Mouse (Mus musculus) neural tube, embryonic 15.5 days (tissue): ENCODE data around the gene Dennd1b. TPM values are rescaled to one million over a fixed set of nuclear protein-coding genes. Genes with fewer than 3 reads are reported as not detected.
A peak's percentile ranks its signal among the peaks of the same experiment; 100 is the strongest.

ENCODE experiments used
- ATAC-seq: fragments of 200-750 bp; cut with Nextera tagmentation; 2 replicates; pipeline ENCODE4 v1.8.0; 2017; ENCODE audit warnings: mild to moderate bottlenecking, moderate TSS enrichment, moderate library complexity; ENCODE audit not compliant: low FRiP score
- H3K27ac ChIP-seq: fragments of 300-500 bp; sonication (generic); replicated peaks from 2 replicates; pipeline ENCODE4 v1.5.1; 2015; ENCODE audit warnings: mild to moderate bottlenecking, inconsistent platforms
- H3K27me3 ChIP-seq: fragments of 300-500 bp; sonication (generic); replicated peaks from 2 replicates; pipeline ENCODE4 v1.6.1; 2015; ENCODE audit warnings: inconsistent platforms
- H3K36me3 ChIP-seq: fragments of 300-500 bp; sonication (generic); 2 replicates; pipeline ENCODE4 v1.6.1; 2015; ENCODE audit warnings: inconsistent platforms
- H3K4me1 ChIP-seq: fragments of 300-500 bp; sonication (generic); 2 replicates; pipeline ENCODE4 v1.6.1; 2015; ENCODE audit warnings: inconsistent platforms
- H3K4me2 ChIP-seq: fragments of 300-500 bp; sonication (generic); 2 replicates; pipeline ENCODE4 v1.6.1; 2015; ENCODE audit warnings: inconsistent platforms, mild to moderate bottlenecking, moderate library complexity
- H3K4me3 ChIP-seq: fragments of 300-500 bp; sonication (generic); replicated peaks from 2 replicates; pipeline ENCODE4 v1.5.1; 2015; ENCODE audit warnings: mild to moderate bottlenecking, inconsistent platforms
- H3K9ac ChIP-seq: fragments of 300-500 bp; sonication (generic); replicated peaks from 2 replicates; pipeline ENCODE4 v1.6.1; 2015; ENCODE audit warnings: mild to moderate bottlenecking, inconsistent platforms
- H3K9me3 ChIP-seq: fragments of 300-500 bp; sonication (generic); replicated peaks from 2 replicates; pipeline ENCODE4 v1.6.1; 2016; ENCODE audit warnings: inconsistent platforms
- WGBS: fragments of 180-500 bp; shearing (Covaris S2); methylation state at CpG from one replicate; pipeline ENCODE4 v1.1.7; 2015; ENCODE audit warnings: mixed read lengths; 5-methylcytosine and 5-hydroxymethylcytosine counted together
- polyA plus RNA-seq: library from polyadenylated mRNA; unstranded; fragments of >200 nt; fragmentation: Nextera tagmentation; extraction: Ambion mirVana; gene quantifications from 2 replicates; pipeline ENCODE4 v1.2.1, GENCODE M21; 2015

The Dennd1b gene
- polyA plus RNA-seq: 9.1 and 9.7 TPM in 2 replicates

DNA sequence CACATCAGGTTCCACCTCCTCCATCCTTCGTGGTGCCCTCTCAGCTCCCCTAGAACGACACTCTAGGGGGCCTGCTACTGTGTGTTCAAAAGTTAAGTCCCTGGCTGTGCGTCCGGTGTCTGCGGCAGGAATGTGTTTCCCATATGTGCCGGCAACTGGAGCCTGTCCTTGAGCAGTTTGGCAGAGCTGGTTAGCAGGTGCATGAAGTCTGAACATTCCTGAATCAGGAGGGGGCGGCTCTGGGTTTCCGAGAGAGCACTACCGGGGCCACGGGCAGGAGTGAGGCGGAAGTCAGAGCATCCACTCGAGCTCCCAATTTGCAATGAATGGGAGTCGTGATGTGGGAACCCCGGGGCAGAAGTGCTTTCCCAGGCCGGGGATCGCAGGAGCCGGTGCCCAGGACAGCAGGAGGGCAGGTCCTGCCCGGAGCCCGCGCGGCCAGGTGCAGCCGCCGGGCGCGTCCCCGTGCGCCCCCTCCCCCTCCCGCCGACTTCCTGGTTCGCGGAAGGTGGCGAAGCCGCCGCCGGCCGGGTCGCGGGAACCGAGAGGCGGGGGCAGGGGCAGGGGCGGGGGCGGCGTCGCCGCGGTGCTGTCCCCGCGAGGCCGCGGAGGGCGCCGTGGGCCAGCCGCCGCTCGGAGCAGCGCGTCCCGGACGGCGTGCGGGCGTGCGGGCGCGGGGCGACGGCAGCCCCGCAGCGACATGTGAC is at the start of gene Dennd1b:
Gene Dennd1b (plus strand): TSS at position 275 of the 707 bp plus-strand sequence.
- no peaks in the 10 kb centered on the region for H3K27me3 ChIP-seq
- ATAC-seq: peak; percentile 87
- no peaks in the 10 kb centered on the region for H3K9me3 ChIP-seq
- H3K4me2 ChIP-seq: peak within 1 kb of the TSS; percentile 73
- peak within 1 kb of the TSS; percentile 90 for H3K27ac ChIP-seq
- H3K4me1 ChIP-seq: peaks cover 10% of the 10 kb centered on the region
- H3K9ac ChIP-seq: peak within 1 kb of the TSS; percentile 86
- H3K4me3 ChIP-seq: peak within 1 kb of the TSS; percentile 82
- under 1% methylated on average over 33 of the region's 69 CpGs for WGBS
- no peaks in the 10 kb centered on the region for H3K36me3 ChIP-seq

DNA sequence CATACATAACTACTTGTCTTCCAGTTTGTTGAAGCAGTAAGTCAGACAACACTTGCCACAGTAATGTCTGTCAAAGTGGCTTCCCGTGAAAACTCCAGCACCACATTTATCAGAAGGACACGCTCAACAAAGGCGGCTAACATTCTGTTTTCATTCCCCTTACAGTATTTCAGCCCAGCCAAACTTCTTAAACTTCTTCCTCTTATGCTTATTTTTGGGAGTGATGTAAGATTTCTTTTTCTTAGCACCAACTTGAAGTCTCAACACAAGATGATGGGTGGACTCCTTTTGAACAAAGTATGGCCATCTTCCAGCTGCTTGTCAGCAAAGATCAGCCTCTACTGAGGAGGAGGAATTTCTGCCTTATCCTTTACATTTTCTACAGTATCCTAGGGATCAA is 47.6 kb upstream of the Dennd1b start:
- H3K27ac ChIP-seq: no peak overlapping the region
- 90% methylated on average over 3 of the region's 3 CpGs for WGBS

DNA sequence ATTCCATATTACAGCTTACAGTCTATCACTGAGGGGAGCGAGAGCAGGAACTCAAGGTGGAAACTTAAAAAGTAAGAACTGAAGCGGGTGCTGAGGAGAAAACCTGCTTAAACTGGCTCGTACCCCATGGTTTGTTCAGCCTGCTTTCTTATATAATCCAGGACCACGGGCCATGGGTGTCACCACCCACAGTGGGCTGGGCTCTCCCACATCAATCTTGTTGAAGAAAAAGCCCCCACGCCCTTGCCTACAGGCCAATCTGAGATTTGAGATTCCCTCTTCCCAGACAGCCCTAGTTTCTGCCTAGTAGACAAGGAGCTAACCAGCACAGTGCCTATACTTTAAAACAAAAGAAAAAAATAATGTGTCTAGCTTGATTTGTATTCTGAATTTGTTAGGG is 43.6 kb upstream of the Dennd1b start:
- Histone ChIP-seq H3K36me3 (no peaks in the 10 kb centered on the region), H3K4me2 (no peak overlapping the region), H3K9me3 (no peaks in the 10 kb centered on the region), H3K4me3 (no peak overlapping the region), H3K4me1 (no peaks in the 10 kb centered on the region), H3K9ac (no peak overlapping the region), H3K27ac (no peak overlapping the region), H3K27me3 (no peaks in the 10 kb centered on the region)
- 80% methylated on average over 5 of the region's 5 CpGs for WGBS
- ATAC-seq: no peak

More for the DNA sequence above, 47.6 kb upstream of the Dennd1b start:
- 0 out of 2 replicates have a peak, but pooled peaks cover 4% of the 10 kb centered on the region for H3K4me1 ChIP-seq
- H3K27me3 ChIP-seq: no peaks in the 10 kb centered on the region
- H3K9ac ChIP-seq: no peak overlapping the region
- no peak overlapping the region for H3K4me2 ChIP-seq
- ATAC-seq: no peak
- no peaks in the 10 kb centered on the region for H3K36me3 ChIP-seq
- H3K9me3 ChIP-seq: no peaks in the 10 kb centered on the region
- H3K4me3 ChIP-seq: no peak overlapping the region

DNA sequence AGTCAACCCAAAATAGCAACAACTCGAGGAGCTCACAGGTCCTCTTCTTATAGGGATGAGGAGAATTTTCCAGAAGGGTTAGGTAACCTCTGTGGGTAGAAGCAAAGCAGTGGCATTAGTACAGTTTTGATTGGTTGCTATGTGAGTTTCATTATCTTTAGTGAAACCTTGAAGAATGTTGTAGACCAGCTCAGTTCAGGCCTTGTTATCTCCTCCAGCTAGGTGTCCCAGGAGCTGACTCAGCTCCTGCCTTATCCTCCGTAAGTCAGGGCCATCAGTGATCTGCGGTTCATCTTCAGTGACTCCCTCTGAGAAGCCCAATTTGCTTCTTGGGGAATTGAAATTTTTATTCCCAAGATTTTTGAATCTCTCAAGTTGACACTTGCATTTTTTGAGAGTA is 43.2 kb upstream of the Dennd1b start:
- H3K9ac ChIP-seq: no peak overlapping the region
- H3K4me2 ChIP-seq: no peak overlapping the region
- ATAC-seq: no peak
- no peak overlapping the region for H3K4me3 ChIP-seq
- H3K36me3 ChIP-seq: no peaks in the 10 kb centered on the region
- no peaks in the 10 kb centered on the region for H3K4me1 ChIP-seq
- no peaks in the 10 kb centered on the region for H3K9me3 ChIP-seq
- no peaks in the 10 kb centered on the region for H3K27me3 ChIP-seq
- WGBS: 87% methylated on average over 3 of the region's 3 CpGs
- no peak overlapping the region for H3K27ac ChIP-seq

DNA sequence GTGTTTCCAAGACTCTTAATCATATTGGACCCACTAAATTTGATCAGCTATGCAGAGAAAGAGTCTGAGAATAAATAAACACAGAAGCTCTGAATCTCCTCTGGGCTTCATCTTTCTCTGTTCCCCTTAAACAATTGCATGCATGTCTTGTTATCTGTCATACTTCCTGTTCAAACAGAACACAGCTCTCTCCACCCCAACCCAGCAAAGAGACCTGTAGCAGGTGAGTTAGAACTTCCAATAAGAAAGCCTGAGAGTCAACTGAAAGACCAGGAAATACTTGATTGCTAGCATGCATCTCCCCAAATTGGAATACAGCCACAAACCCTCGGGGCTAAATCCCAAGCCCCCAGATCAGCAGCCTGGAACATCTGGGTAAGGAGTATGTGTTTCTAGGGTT is 42.4 kb upstream of the Dennd1b start:
- no peaks in the 10 kb centered on the region for H3K9me3 ChIP-seq
- H3K27me3 ChIP-seq: no peaks in the 10 kb centered on the region
- no peaks in the 10 kb centered on the region for H3K36me3 ChIP-seq
- H3K4me2 ChIP-seq: no peak overlapping the region
- no peaks in the 10 kb centered on the region for H3K4me1 ChIP-seq
- H3K4me3 ChIP-seq: no peak overlapping the region
- no peak overlapping the region for H3K27ac ChIP-seq
- no peak overlapping the region for H3K9ac ChIP-seq
- WGBS: 81% methylated on average over 1 of the region's 1 CpGs
- ATAC-seq: no peak

DNA sequence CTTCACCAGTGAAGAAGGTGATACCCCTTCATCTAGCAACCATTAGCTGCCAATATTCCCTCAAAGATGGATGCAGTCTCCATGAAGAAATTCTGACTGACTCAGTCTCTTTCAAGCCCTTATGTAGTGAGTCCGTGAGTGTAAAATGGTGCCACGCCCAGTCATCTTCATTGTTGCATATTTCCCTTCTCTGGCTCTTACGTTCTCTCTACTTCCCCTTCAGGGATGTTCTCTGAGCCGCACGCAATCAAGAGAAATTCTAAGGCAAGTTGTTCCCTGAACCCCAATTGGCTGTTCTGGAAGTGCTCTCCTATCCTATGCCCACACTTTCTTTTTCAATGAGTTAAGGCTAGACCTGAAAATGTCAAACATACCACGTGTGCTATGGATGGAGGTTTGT is 40.3 kb upstream of the Dennd1b start:
- 88% methylated on average over 6 of the region's 6 CpGs for WGBS
- Histone ChIP-seq H3K4me2 (no peak overlapping the region), H3K9me3 (no peaks in the 10 kb centered on the region), H3K27me3 (no peaks in the 10 kb centered on the region), H3K4me1 (no peaks in the 10 kb centered on the region), H3K27ac (no peak overlapping the region), H3K36me3 (no peaks in the 10 kb centered on the region), H3K4me3 (no peak overlapping the region), H3K9ac (no peak overlapping the region)
- ATAC-seq: no peak

DNA sequence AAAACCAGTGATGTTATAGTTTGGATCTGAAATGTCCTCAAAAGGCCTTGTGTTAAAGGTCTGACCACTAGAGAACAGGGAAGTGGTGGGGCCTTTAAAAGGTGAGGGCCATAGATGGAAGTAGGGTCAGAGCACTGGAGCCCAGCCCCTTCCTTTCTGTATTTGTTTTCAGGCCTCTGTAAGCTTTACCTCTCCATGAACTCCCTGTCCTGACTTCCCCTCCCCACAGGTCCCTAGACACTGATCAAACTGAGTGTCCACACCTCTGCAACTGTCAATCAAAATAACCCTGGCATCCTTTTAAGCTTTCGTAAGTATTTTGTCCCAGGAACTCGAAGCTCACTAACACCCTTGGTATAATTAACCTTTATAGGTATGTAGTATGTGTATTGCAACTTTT is 39.0 kb upstream of the Dennd1b start:
- ATAC-seq: no peak
- 94% methylated on average over 2 of the region's 2 CpGs for WGBS
- Histone ChIP-seq H3K36me3 (no peaks in the 10 kb centered on the region), H3K27ac (no peak overlapping the region), H3K27me3 (no peaks in the 10 kb centered on the region), H3K4me1 (no peaks in the 10 kb centered on the region), H3K9me3 (no peaks in the 10 kb centered on the region), H3K4me3 (no peak overlapping the region), H3K9ac (no peak overlapping the region), H3K4me2 (no peak overlapping the region)

DNA sequence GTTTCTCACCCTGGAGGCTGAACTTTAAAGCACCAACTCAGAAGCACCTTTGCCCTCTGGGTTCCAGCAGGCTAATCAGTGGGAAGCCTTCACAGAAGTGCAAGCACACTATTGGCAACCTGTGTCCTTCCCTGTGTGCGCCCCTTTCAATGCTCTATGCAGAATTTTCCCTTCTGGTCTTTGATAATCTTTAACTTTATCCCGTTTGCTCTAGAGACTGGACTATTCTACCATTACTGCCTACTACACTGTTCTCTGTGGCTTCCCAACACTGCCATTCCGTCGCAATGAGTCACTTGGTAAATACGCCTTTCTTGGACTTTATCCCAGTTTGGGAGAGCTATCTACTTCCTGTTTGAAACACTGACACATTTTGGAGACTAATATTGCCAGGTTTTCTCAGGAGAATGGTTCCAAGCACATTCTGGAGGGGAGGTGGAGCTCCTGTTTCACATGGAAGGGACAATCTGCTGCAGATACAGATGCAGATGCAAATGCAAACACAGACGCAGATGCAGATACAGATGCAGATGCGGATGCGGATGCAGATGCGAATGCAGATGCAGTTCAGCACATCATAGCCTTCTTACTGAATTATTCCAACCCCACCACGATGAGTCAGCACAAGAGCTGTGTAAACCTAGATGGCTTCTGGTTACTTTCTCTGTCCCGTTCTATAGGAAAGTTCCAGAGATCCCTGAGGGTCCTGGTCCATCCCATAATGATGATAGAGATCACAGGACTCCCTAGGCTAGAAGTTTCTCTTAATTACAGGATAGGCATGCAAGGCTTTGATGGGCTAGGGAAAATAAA is 34.4 kb upstream of the Dennd1b start:
- H3K9me3 ChIP-seq: no peaks in the 10 kb centered on the region
- 78% methylated on average over 11 of the region's 11 CpGs for WGBS
- no peak overlapping the region for H3K4me2 ChIP-seq
- H3K36me3 ChIP-seq: no peaks in the 10 kb centered on the region
- no peak overlapping the region for H3K4me3 ChIP-seq
- no peaks in the 10 kb centered on the region for H3K4me1 ChIP-seq
- ATAC-seq: no peak
- no peak overlapping the region for H3K27ac ChIP-seq
- no peaks in the 10 kb centered on the region for H3K27me3 ChIP-seq
- no peak overlapping the region for H3K9ac ChIP-seq

DNA sequence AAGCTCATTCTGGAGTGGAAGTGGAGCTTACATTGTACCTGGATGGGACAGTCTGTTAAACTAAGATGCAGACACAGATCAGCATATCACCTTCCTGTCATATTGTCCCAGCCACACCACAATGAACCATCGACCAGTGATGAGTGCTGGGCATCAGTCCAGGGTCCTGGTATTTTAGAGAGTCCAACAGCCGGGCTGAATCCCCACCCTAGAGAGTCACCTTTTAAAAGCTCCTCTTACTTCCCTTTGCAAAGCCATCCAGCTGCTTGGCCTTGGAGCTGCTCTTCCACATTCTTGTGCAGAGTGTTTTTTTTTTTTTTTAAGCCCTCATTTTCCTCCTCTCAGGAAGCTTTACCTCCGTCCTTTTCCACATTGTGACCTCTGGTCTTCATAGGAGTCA is 33.2 kb upstream of the Dennd1b start:
- Histone ChIP-seq H3K9me3 (no peaks in the 10 kb centered on the region), H3K4me1 (no peaks in the 10 kb centered on the region), H3K9ac (no peak overlapping the region), H3K36me3 (no peaks in the 10 kb centered on the region), H3K27ac (no peak overlapping the region), H3K4me2 (no peak overlapping the region), H3K27me3 (no peaks in the 10 kb centered on the region), H3K4me3 (no peak overlapping the region)
- no peak for ATAC-seq
- WGBS: 68% methylated on average over 3 of the region's 3 CpGs

DNA sequence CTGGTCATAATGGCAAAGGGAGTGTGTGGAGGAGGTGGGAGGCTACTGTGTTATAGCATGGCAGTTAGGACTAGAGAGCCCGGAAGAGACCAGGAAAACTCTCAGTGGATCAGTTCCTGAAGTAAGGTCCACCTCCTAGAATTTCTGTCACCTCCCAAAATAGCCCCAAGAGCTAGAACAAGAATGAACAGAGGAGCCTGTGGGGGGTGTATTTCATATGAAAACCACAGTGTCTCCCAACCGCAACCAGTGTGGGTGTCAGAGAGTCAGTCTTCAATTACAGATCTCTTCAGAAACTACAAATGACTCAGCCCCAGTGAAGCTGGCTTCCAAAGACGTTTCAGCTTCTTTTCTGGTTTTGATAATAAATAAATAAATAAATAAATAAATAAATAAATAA is 32.4 kb upstream of the Dennd1b start:
- Histone ChIP-seq H3K27ac (no peak overlapping the region), H3K4me3 (no peak overlapping the region), H3K9ac (no peak overlapping the region), H3K4me1 (no peaks in the 10 kb centered on the region), H3K27me3 (no peaks in the 10 kb centered on the region), H3K9me3 (no peaks in the 10 kb centered on the region), H3K36me3 (no peaks in the 10 kb centered on the region), H3K4me2 (no peak overlapping the region)
- no peak for ATAC-seq
- 79% methylated on average over 3 of the region's 3 CpGs for WGBS

DNA sequence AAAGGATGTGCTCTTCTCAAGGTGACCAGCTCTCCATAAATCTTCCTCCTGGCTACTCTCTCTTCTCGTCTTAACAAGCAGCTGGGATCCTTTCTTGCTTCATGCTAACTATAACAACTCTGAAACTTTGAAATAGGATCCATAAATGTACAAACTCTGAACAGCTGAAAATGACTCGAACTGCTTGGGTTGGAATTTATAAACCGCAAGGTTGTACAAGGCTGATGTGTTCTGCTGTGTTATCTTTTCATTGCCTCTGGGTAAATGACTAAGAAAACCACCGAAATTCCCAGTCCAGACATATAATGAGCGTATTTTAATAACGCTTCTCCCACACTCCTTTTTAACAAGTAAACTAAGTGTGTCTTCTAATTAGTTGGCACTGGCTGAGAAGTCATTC is 27.1 kb upstream of the Dennd1b start:
- H3K36me3 ChIP-seq: no peaks in the 10 kb centered on the region
- H3K4me2 ChIP-seq: no peak overlapping the region
- no peak overlapping the region for H3K9ac ChIP-seq
- no peaks in the 10 kb centered on the region for H3K27me3 ChIP-seq
- H3K4me1 ChIP-seq: no peaks in the 10 kb centered on the region
- no peak overlapping the region for H3K4me3 ChIP-seq
- ATAC-seq: no peak
- H3K9me3 ChIP-seq: no peaks in the 10 kb centered on the region
- WGBS: 82% methylated on average over 6 of the region's 6 CpGs
- H3K27ac ChIP-seq: no peak overlapping the region

DNA sequence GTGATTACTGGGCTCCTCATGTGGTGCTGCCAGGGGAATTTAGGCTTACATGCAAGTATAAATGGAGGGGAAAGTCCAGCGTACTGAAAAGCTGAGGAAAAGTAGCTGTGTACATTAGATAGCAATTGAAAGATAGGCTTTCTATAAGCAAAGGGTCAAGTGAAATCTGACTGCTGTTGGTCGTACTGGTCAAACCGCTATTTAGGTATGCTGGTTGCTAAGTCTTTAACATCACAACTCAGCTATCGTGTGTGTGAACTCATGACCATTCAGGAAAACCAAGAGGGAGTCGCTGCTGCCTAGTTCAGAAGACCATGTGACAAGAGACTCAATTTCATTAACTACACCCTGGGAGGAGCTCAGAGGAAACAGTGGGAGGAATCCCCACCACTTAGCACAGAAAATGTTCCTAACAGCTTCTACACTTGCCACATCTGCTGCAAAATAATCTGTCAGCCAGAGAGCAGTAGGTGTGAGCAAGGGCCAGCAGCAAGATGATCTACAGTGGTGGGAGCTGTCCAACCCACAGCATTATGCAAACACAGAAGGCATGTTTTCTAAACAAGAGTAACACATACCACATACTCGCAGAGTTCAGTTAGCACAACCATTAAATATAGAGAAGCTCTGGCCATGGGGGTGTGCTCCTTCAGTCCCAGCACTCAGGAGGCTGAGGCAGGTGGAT is 25.4 kb upstream of the Dennd1b start:
- Histone ChIP-seq H3K4me2 (no peak overlapping the region), H3K27ac (no peak overlapping the region), H3K9me3 (no peaks in the 10 kb centered on the region), H3K36me3 (no peaks in the 10 kb centered on the region), H3K4me3 (no peak overlapping the region), H3K9ac (no peak overlapping the region), H3K4me1 (no peaks in the 10 kb centered on the region), H3K27me3 (no peaks in the 10 kb centered on the region)
- ATAC-seq: no peak
- 79% methylated on average over 6 of the region's 6 CpGs for WGBS
